Mouse (Mus musculus) MEL (cell line): ENCODE results near the gene 1810046K07Rik. TPM values are rescaled to one million over a fixed set of nuclear protein-coding genes. Genes with fewer than 3 reads are reported as not detected.

ENCODE experiments used
- DNase-seq: peaks from one replicate; pipeline ENCODE4 v3.0.0; 2011; ENCODE audit warnings: low read depth, low spot score
- H3K27ac ChIP-seq: 2 replicates; pipeline ENCODE4 v1.5.1; 2012; ENCODE audit warnings: low read depth, mild to moderate bottlenecking, control low read depth, low read length, moderate library complexity; ENCODE audit not compliant: control insufficient read depth
- H3K27me3 ChIP-seq, 2 experiments: fragments of 150-350 bp in 1 of 2; sonication (generic) in 1 of 2; 2 replicates each; pipeline ENCODE4 v1.6.1; 2012; ENCODE audit warnings: low read length in 2 of 2, mild to moderate bottlenecking in 2 of 2, improper control_type of control experiment in 1 of 2, moderate library complexity in 1 of 2; ENCODE audit not compliant: insufficient read depth in 2 of 2, control insufficient read depth in 1 of 2
- H3K36me3 ChIP-seq, 2 experiments: 2 replicates each; pipeline ENCODE4 v1.6.1; 2012 to 2014; ENCODE audit warnings: low read length in 2 of 2, improper control_type of control experiment in 1 of 2, inconsistent platforms in 1 of 2, mild to moderate bottlenecking in 1 of 2; ENCODE audit not compliant: insufficient read depth in 2 of 2, control insufficient read depth in 1 of 2
- H3K4me1 ChIP-seq, 2 experiments: fragments of 150-350 bp in 1 of 2; sonication (generic) in 1 of 2; 2 replicates each; pipeline ENCODE4 v1.6.1; 2012; ENCODE audit warnings: low read length in 2 of 2, improper control_type of control experiment in 1 of 2, mild to moderate bottlenecking in 1 of 2; ENCODE audit not compliant: insufficient read depth in 2 of 2, control insufficient read depth in 1 of 2
- H3K4me3 ChIP-seq, 2 experiments: fragments of 150-350 bp in 1 of 2; sonication (generic) in 1 of 2; 2 replicates each; pipeline ENCODE4 v1.5.1; 2012; ENCODE audit warnings: low read depth in 2 of 2, low read length in 2 of 2, mild to moderate bottlenecking in 2 of 2, moderate library complexity in 2 of 2, control low read depth in 1 of 2, improper control_type of control experiment in 1 of 2; ENCODE audit not compliant: control insufficient read depth in 1 of 2, insufficient read depth in 1 of 2
- H3K79me2 ChIP-seq: 2 replicates; pipeline ENCODE4 v1.6.1; 2012; ENCODE audit warnings: mild to moderate bottlenecking, low read length, moderate library complexity; ENCODE audit not compliant: control insufficient read depth, poor library complexity, insufficient read depth
- H3K9ac ChIP-seq: 2 replicates; pipeline ENCODE4 v1.6.1; 2012; ENCODE audit warnings: low read depth, mild to moderate bottlenecking, control low read depth, low read length, moderate library complexity; ENCODE audit not compliant: control insufficient read depth, poor library complexity, severe bottlenecking
- H3K9me3 ChIP-seq: fragments of 150-350 bp; sonication (generic); replicated peaks from 2 replicates; pipeline ENCODE4 v1.6.1; 2012; ENCODE audit warnings: mild to moderate bottlenecking, low read length, improper control_type of control experiment, moderate library complexity; ENCODE audit not compliant: insufficient read depth
- BHLHE40 ChIP-seq: IDR thresholded peaks from 2 replicates; pipeline ENCODE4 v1.6.1; 2012; ENCODE audit warnings: low read depth, mild to moderate bottlenecking, inconsistent platforms, low read length, improper control_type of control experiment, borderline replicate concordance
- CHD2 ChIP-seq: IDR thresholded peaks from 2 replicates; pipeline ENCODE4 v1.6.1; 2011; ENCODE audit warnings: low read length, improper control_type of control experiment
- EP300 ChIP-seq, 2 experiments: IDR thresholded peaks; 2 replicates each; pipeline ENCODE4 v1.6.1; 2011; ENCODE audit warnings: improper control_type of control experiment in 2 of 2, low read length in 2 of 2, low read depth in 1 of 2, mild to moderate bottlenecking in 1 of 2
- ETS1 ChIP-seq: IDR thresholded peaks from 2 replicates; pipeline ENCODE4 v1.6.1; 2012; ENCODE audit warnings: low read depth, mild to moderate bottlenecking, inconsistent platforms, low read length, improper control_type of control experiment, moderate library complexity
- GABPA ChIP-seq: IDR thresholded peaks from 2 replicates; pipeline ENCODE4 v1.6.1; 2012; ENCODE audit warnings: low read depth, mild to moderate bottlenecking, inconsistent platforms, low read length, improper control_type of control experiment, moderate library complexity
- GATA1 ChIP-seq: IDR thresholded peaks from 2 replicates; pipeline ENCODE4 v1.6.1; 2011; ENCODE audit warnings: low read depth, low read length, improper control_type of control experiment
- HCFC1 ChIP-seq: IDR thresholded peaks from 2 replicates; pipeline ENCODE4 v1.6.1; 2012; ENCODE audit warnings: low read depth, mild to moderate bottlenecking, inconsistent platforms, low read length, improper control_type of control experiment, moderate library complexity
- MAFK ChIP-seq: IDR thresholded peaks from 2 replicates; pipeline ENCODE4 v1.6.1; 2011; ENCODE audit warnings: low read depth, mild to moderate bottlenecking, low read length, improper control_type of control experiment, borderline replicate concordance
- MAX ChIP-seq: IDR thresholded peaks from 2 replicates; pipeline ENCODE4 v1.6.1; 2011; ENCODE audit warnings: low read length, improper control_type of control experiment
- MAZ ChIP-seq: IDR thresholded peaks from 2 replicates; pipeline ENCODE4 v1.6.1; 2012; ENCODE audit warnings: low read depth, mild to moderate bottlenecking, inconsistent platforms, low read length, improper control_type of control experiment
- MEF2A ChIP-seq: IDR thresholded peaks from 2 replicates; pipeline ENCODE4 v1.6.1; 2014; ENCODE audit warnings: low read depth, mild to moderate bottlenecking, inconsistent platforms, low read length, improper control_type of control experiment; ENCODE audit not compliant: poor library complexity, insufficient replicate concordance, severe bottlenecking; ENCODE audit errors: extremely low read depth
- MYB ChIP-seq: IDR thresholded peaks from 2 replicates; pipeline ENCODE4 v1.6.1; 2011; ENCODE audit warnings: mild to moderate bottlenecking, low read depth, low read length, improper control_type of control experiment
- NELFE ChIP-seq: IDR thresholded peaks from 2 replicates; pipeline ENCODE4 v1.6.1; 2011; ENCODE audit warnings: low read depth, low read length, improper control_type of control experiment
- NRF1 ChIP-seq: IDR thresholded peaks from 2 replicates; pipeline ENCODE4 v1.6.1; 2014; ENCODE audit warnings: low read depth, mild to moderate bottlenecking, inconsistent platforms, low read length, improper control_type of control experiment, moderate library complexity; ENCODE audit not compliant: poor library complexity, insufficient read depth, severe bottlenecking
- POLR2A ChIP-seq, 2 experiments: IDR thresholded peaks; 2 replicates each; pipeline ENCODE4 v1.6.1; 2011 to 2012; ENCODE audit warnings: low read length in 2 of 2, mild to moderate bottlenecking in 2 of 2, control low read depth in 1 of 2, improper control_type of control experiment in 1 of 2, low read depth in 1 of 2, moderate library complexity in 1 of 2; ENCODE audit not compliant: control insufficient read depth in 1 of 2, insufficient read depth in 1 of 2, poor library complexity in 1 of 2
- POLR2AphosphoS2 ChIP-seq: IDR thresholded peaks from 2 replicates; pipeline ENCODE4 v1.6.1; 2011; ENCODE audit warnings: low read length, improper control_type of control experiment
- RAD21 ChIP-seq: IDR thresholded peaks from 2 replicates; pipeline ENCODE4 v1.6.1; 2011; ENCODE audit warnings: mild to moderate bottlenecking, low read depth, low read length, improper control_type of control experiment
- RCOR1 ChIP-seq: IDR thresholded peaks from 2 replicates; pipeline ENCODE4 v1.6.1; 2012; ENCODE audit warnings: low read depth, mild to moderate bottlenecking, inconsistent platforms, low read length, improper control_type of control experiment
- TBP ChIP-seq: IDR thresholded peaks from 2 replicates; pipeline ENCODE4 v1.8.0; 2011; ENCODE audit warnings: low read depth, low read length, improper control_type of control experiment
- TCF12 ChIP-seq: IDR thresholded peaks from 2 replicates; pipeline ENCODE4 v1.6.1; 2014; ENCODE audit warnings: low read depth, mild to moderate bottlenecking, inconsistent platforms, low read length, improper control_type of control experiment, moderate library complexity
- USF1 ChIP-seq: IDR thresholded peaks from 2 replicates; pipeline ENCODE4 v1.6.1; 2014; ENCODE audit warnings: low read depth, mild to moderate bottlenecking, inconsistent platforms, low read length, improper control_type of control experiment, moderate library complexity
- ZC3H11A ChIP-seq: IDR thresholded peaks from 2 replicates; pipeline ENCODE4 v1.6.1; 2012; ENCODE audit warnings: low read depth, mild to moderate bottlenecking, inconsistent platforms, low read length, improper control_type of control experiment
- ZMIZ1 ChIP-seq: IDR thresholded peaks from 2 replicates; pipeline ENCODE4 v1.6.1; 2012; ENCODE audit warnings: low read depth, mild to moderate bottlenecking, inconsistent platforms, low read length, improper control_type of control experiment, moderate library complexity
- ZNF384 ChIP-seq: IDR thresholded peaks from 2 replicates; pipeline ENCODE4 v1.6.1; 2012; ENCODE audit warnings: low read depth, mild to moderate bottlenecking, inconsistent platforms, low read length, improper control_type of control experiment
- polyA plus RNA-seq, 2 experiments: library from polyadenylated mRNA; stranded (reverse) in 1 of 2; unstranded in 1 of 2; fragments of >175 nt in 1 of 2; fragments of >200 nt in 1 of 2; gene quantifications; 2 replicates each; pipeline versions ENCODE4 v1.2.1 to v1.2.4; 2012; ENCODE audit warnings: low replicate concordance in 2 of 2, low read depth in 1 of 2; ENCODE audit not compliant: insufficient read length in 2 of 2, insufficient read depth in 1 of 2, missing spikeins in 1 of 2
- total RNA-seq: library from RNA; depleted of rRNA; stranded (reverse); fragments of 300-350 nt; gene quantifications from 2 replicates; pipeline ENCODE4 v1.2.3, GENCODE M21; 2012

1810046K07Rik gene
- total and polyA plus RNA-seq, 3 experiments = not detected

DNA sequence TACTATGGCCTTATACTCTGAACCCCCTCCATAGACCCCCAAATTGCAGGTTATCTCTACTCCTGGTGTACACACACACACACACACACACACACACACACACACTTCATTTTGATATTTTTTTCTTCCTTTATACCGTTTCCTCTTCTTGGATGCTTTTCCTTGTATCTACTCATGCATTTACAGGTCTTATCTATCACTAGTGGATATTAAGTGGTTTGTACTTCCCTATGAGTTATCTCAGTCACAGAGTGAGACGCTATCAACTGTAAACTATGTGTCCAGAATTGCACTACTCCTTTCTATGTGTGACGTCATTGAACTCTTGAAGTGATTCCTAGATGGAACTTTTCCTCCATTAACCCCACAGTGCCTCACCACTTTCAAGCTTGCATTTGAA, 38.4 kb upstream of the 1810046K07Rik start:
- peaks cover 0 to 2% of the 10 kb centered on the region in 2 experiments; a peak in 2 of 4 replicates for H3K27me3 ChIP-seq
- H3K79me2 ChIP-seq = no peaks in the 10 kb centered on the region
- peak; percentile 27 for DNase-seq
- H3K4me3 ChIP-seq = no peak overlapping the region
- H3K27ac ChIP-seq = no peak overlapping the region
- peaks cover 0 to 26% of the 10 kb centered on the region in 2 experiments; a peak in 2 of 4 replicates for H3K36me3 ChIP-seq
- no peaks in the 10 kb centered on the region for H3K9me3 ChIP-seq
- no peak overlapping the region for H3K9ac ChIP-seq
- peaks cover 0 to 18% of the 10 kb centered on the region in 2 experiments; a peak in 2 of 4 replicates for H3K4me1 ChIP-seq
- no peak for TF ChIP-seq TBP
- TF ChIP-seq TCF12 = peak; percentile 30; the same call in 1 of the 2 replicates
- no peak for TF ChIP-seq MAFK
- TF ChIP-seq GABPA = no peak
- TF ChIP-seq NELFE = no peak
- peak; percentile 10; the same call in 1 of the 2 replicates for TF ChIP-seq ETS1
- TF ChIP-seq BHLHE40 = no peak
- TF ChIP-seq USF1 = no peak
- peak; percentile 54 for TF ChIP-seq GATA1
- TF ChIP-seq ZNF384 = peak; percentile 37; the same call in 1 of the 2 replicates
- no peak for TF ChIP-seq MYB
- TF ChIP-seq CHD2 = no peak
- 0 out of 2 replicates have a peak, but pooled peaks have one; percentile 15 for TF ChIP-seq RCOR1
- no peak for TF ChIP-seq ZMIZ1
- no peak for TF ChIP-seq ZC3H11A
- peak; percentile 67 to 73 for TF ChIP-seq EP300 (IDR thresholded peaks at IDR 0.05; ENCODE audit: low read depth in 1 of 2, low read length in 2 of 2)

DNA sequence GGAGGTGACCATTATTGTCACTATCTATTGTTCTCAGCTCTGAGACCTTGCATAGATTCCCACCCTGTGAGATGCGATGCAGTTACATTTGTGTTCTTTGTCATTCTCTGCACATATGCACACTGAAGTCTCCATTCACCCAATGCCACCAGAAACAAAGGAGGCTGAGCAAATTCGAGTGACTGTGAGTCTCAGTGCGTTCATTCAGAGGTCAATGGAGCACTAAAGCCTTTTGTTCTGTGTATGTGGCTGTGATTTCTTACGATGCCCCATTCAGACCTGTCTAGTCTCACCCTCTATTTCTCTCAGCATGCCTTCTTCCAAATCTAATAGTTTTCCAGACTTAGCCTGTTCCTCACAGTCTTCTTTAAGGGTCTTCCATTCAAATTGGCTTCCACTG, 35.3 kb upstream of the 1810046K07Rik start:
- no peak for DNase-seq
- Histone ChIP-seq H3K9me3 (no peaks in the 10 kb centered on the region), H3K79me2 (no peaks in the 10 kb centered on the region), H3K4me1 (peaks cover 0 to 7% of the 10 kb centered on the region in 2 experiments; a peak in 2 of 4 replicates), H3K9ac (no peak overlapping the region), H3K27me3 (peaks cover 0 to 4% of the 10 kb centered on the region in 2 experiments; a peak in 3 of 4 replicates), H3K27ac (no peak overlapping the region), H3K36me3 (peaks cover 0 to 15% of the 10 kb centered on the region in 2 experiments; a peak in 2 of 4 replicates), H3K4me3 (no peak overlapping the region)
- TF ChIP-seq MAX = no peak
- no peak for TF ChIP-seq MAZ
- no peak for TF ChIP-seq RAD21
- no peak for TF ChIP-seq MYB
- TF ChIP-seq NRF1 = no peak
- TF ChIP-seq MEF2A = no peak
- TF ChIP-seq ZC3H11A = no peak
- no peak for TF ChIP-seq HCFC1
- TF ChIP-seq NELFE = no peak
- TF ChIP-seq EP300 (IDR thresholded peaks at IDR 0.05; ENCODE audit: low read depth in 1 of 2, low read length in 2 of 2) = no peak
- no peak for TF ChIP-seq POLR2A (IDR thresholded peaks at IDR 0.05; ENCODE audit: control insufficient read depth in 1 of 2, insufficient read depth in 1 of 2, low read depth in 1 of 2, low read length in 2 of 2, poor library complexity in 1 of 2)
- no peak for TF ChIP-seq BHLHE40
- no peak for TF ChIP-seq POLR2AphosphoS2
- TF ChIP-seq, all 39 proteins: peak for 0
